Mouse (Mus musculus) embryonic fibroblast, embryonic 13.5 days (primary cell): Measurements from ENCODE around the gene Prkaca. TPM values are rescaled to one million over a fixed set of nuclear protein-coding genes. Genes with fewer than 3 reads are reported as not detected.

ENCODE experiments used
- H3K27ac ChIP-seq: 2 replicates; pipeline ENCODE4 v1.5.1; 2012; ENCODE audit warnings: low read length, control low read depth, inconsistent platforms; ENCODE audit not compliant: insufficient read depth
- H3K4me1 ChIP-seq: 2 replicates; pipeline ENCODE4 v1.6.1; 2011; ENCODE audit warnings: low read length; ENCODE audit not compliant: control insufficient read depth, insufficient read depth
- H3K4me3 ChIP-seq: 2 replicates; pipeline ENCODE4 v1.5.1; 2011; ENCODE audit warnings: mild to moderate bottlenecking, control low read depth, low read length; ENCODE audit not compliant: insufficient read depth
- CTCF ChIP-seq: IDR thresholded peaks from 2 replicates; pipeline ENCODE4 v1.5.1; 2011; ENCODE audit warnings: mild to moderate bottlenecking, control low read depth, low read length, moderate library complexity, borderline replicate concordance; ENCODE audit not compliant: insufficient read depth
- POLR2A ChIP-seq: IDR thresholded peaks from 2 replicates; pipeline ENCODE4 v1.6.1; 2011; ENCODE audit warnings: low read depth, mild to moderate bottlenecking, control low read depth, low read length, moderate library complexity
- polyA plus RNA-seq: library from polyadenylated mRNA; stranded (reverse); fragments of >200 nt; gene quantifications from 2 replicates; pipeline ENCODE4 v1.2.4, GENCODE M21; 2011; ENCODE audit warnings: low read depth; ENCODE audit not compliant: missing spikeins, insufficient read length

Gene Prkaca
- polyA plus RNA-seq, 1 experiment, result 122 TPM

GRCm38 (mm10) chr8:83989243-83989642, 16.4 kb downstream of the Prkaca start:
- TF ChIP-seq POLR2A, result no peak
- TF ChIP-seq CTCF, result no peak
- no peak overlapping the region for H3K4me3 ChIP-seq
- no peak overlapping the region for H3K27ac ChIP-seq
- H3K4me1 ChIP-seq, result no peaks in the 10 kb centered on the region

- Histone ChIP-seq H3K4me3 (no peak overlapping the region), H3K4me1 (no peaks in the 10 kb centered on the region), H3K27ac (no peak overlapping the region)
- TF ChIP-seq POLR2A (no peak), CTCF (no peak)
Observed at GRCm38 (mm10) chr8:83990170-83990569, 17.4 kb downstream of the Prkaca start.

GRCm38 (mm10) chr8:83992488-83992887, 19.7 kb downstream of the Prkaca start:
- Histone ChIP-seq H3K27ac (no peak overlapping the region), H3K4me3 (no peak overlapping the region), H3K4me1 (no peaks in the 10 kb centered on the region)
- TF ChIP-seq POLR2A, result no peak

GRCm38 (mm10) chr8:83994030-83994429, 21.2 kb downstream of the Prkaca start:
- TF ChIP-seq CTCF (no peak), POLR2A (no peak)
- Histone ChIP-seq H3K4me1 (no peaks in the 10 kb centered on the region), H3K4me3 (no peak overlapping the region)

GRCm38 (mm10) chr8:83995973-83996372, 23.2 kb downstream of the Prkaca start:
- H3K4me3 ChIP-seq, result peak overlapping the region; percentile 68; the same call in 1 of the 2 replicates
- TF ChIP-seq CTCF, result no peak
- TF ChIP-seq POLR2A, result no peak
- H3K4me1 ChIP-seq, result peaks cover 3% of the 10 kb centered on the region; the same call in 1 of the 2 replicates
- H3K27ac ChIP-seq, result no peak overlapping the region

More at GRCm38 (mm10) chr8:83994030-83994429, 21.2 kb downstream of the Prkaca start:
- H3K27ac ChIP-seq, result no peak overlapping the region

GRCm38 (mm10) chr8:83996567-83997505, 24.0 kb downstream of the Prkaca start:
- Histone ChIP-seq H3K4me3 (peak overlapping the region; percentile 68), H3K27ac (peak overlapping the region; percentile 95), H3K4me1 (peaks cover 3% of the 10 kb centered on the region; the same call in 1 of the 2 replicates)
- TF ChIP-seq POLR2A, result peak; percentile 92
- no peak for TF ChIP-seq CTCF

- Histone ChIP-seq H3K27ac (peak within 1 kb of the TSS; percentile 95), H3K4me1 (peaks cover 3% of the 10 kb centered on the region; the same call in 1 of the 2 replicates), H3K4me3 (peak within 1 kb of the TSS; percentile 81)
- TF ChIP-seq POLR2A (no peak), CTCF (no peak)
Observed at GRCm38 (mm10) chr8:83997511-83998141, 24.8 kb downstream of the Prkaca start, which contains the start of gene Samd1. Gene Samd1 (plus strand): TSS chr8:83997672.

GRCm38 (mm10) chr8:83998231-83999056, 25.7 kb downstream of the Prkaca start:
- H3K27ac ChIP-seq, result peak overlapping the region; percentile 31; the same call in 1 of the 2 replicates
- 0 out of 2 replicates have a peak, but pooled peaks have one; percentile 8 for TF ChIP-seq CTCF
- TF ChIP-seq POLR2A, result no peak
- peak overlapping the region; percentile 81 for H3K4me3 ChIP-seq
- peaks cover 5% of the 10 kb centered on the region; the same call in 1 of the 2 replicates for H3K4me1 ChIP-seq

- peaks cover 6% of the 10 kb centered on the region; the same call in 1 of the 2 replicates for H3K4me1 ChIP-seq
- H3K27ac ChIP-seq, result no peak overlapping the region
- H3K4me3 ChIP-seq, result peak overlapping the region; percentile 81
- TF ChIP-seq CTCF, result no peak
- no peak for TF ChIP-seq POLR2A
Observed at GRCm38 (mm10) chr8:83999057-83999705, 26.4 kb downstream of the Prkaca start.
